Mouse (Mus musculus): ENCODE measurements around the gene Asb8.

- TF ChIP-seq CTCF (IDR thresholded peaks at IDR 0.05; ENCODE audit: borderline replicate concordance, control insufficient read depth, extremely low read depth, insufficient read depth, low read length, poor library complexity) (no peak), POLR2A (IDR thresholded peaks at IDR 0.05; ENCODE audit: control insufficient read depth, extremely low read depth, insufficient read depth, low read length, poor library complexity) (no peak)
These were observed at the start of gene Asb8 for GRCm38 (mm10) chr15:98165525-98165924.
